Comparison of ENCODE assay signal across 10 mouse cellular contexts in the genomic region with DNA sequence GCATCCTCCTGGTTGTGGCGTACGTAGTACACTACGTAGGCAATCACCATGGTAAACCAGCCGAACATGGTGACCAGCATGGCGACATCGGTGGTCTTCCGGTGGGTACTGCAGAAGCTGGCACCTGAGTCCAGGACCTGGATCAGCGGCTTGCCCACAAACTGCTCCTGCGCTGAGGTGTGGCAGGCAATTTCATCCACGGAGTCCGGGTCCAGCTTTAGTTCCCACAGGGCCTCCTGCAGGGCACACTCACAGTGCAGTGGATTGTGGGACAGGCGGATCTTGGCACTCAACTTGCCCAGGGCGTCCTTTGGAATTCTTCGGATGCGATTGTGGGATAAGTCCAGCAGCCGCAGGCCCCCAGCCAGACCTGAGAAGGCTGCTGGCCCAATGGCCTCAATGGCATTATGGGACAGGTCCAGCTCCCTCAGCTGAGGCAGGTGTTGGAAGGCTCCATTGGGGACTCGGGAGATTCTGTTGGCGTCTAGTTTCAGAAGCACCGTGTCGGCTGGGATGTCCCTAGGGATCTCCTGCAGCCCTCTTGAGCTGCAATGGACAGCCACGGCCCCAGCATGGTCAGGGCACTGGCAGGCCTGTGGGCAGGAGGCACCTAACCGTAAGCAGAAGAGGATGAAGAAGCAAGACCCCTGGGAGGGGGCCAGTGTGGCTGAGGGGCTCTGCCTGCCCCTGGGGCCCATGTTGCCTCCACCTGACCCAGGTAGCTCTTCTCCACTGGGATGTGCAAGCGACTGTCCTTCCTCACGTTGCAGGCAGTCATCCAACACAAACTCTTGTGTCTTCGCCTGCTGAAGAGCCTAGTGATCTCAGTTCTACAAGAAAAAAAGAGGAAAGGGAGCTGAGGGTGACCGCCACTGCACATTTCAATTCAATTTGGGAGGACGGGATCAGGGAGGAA. TPM values are rescaled to one million over a fixed set of nuclear protein-coding genes. Genes with fewer than 3 reads are reported as not detected.
DNase-seq lines count a peak whose midpoint lies in the region; ATAC-seq and TF ChIP-seq lines count a peak whose summit lies in the region.
"Had no signal": no experiment of that assay in that cellular context is flagged by ENCODE, and none has a peak within 500 bp of the region (broad histone marks: within the 10 kb centered on the region; RNA-seq: fewer than 3 reads in every experiment).

No protein-coding gene starts in this region.

- 86% methylated on average over 27 of the region's 27 CpGs for WGBS in intestine, embryonic 14.5 days
- 88% methylated on average over 27 of the region's 27 CpGs for WGBS in intestine, postnatal 0 days
- 85% methylated on average over 27 of the region's 27 CpGs for WGBS in embryonic facial prominence, embryonic 10.5 days
- 86% methylated on average over 27 of the region's 27 CpGs for WGBS in hindbrain, embryonic 11.5 days
- WGBS in midbrain, embryonic 12.5 days, result 85% methylated on average over 27 of the region's 27 CpGs
- 93% methylated on average over 27 of the region's 27 CpGs for WGBS in thymus, adult 2 months

- peak overlapping the region; percentile 74 for H3K4me2 ChIP-seq in intestine, embryonic 14.5 days (ENCODE audit: low read length)
- H3K4me2 ChIP-seq in intestine, postnatal 0 days (replicated peaks; ENCODE audit: low read depth), result no peak overlapping the region
- H3K4me2 ChIP-seq in hindbrain, embryonic 11.5 days (replicated peaks; ENCODE audit: low read depth, low read length), result no peak overlapping the region
- H3K4me2 ChIP-seq in midbrain, embryonic 12.5 days (replicated peaks), result peak overlapping the region; percentile 90

- no peak for TF ChIP-seq CTCF in intestine, postnatal 0 days (IDR thresholded peaks at IDR 0.05; ENCODE audit: low read depth)
- TF ChIP-seq CTCF in thymus, adult 2 months (IDR thresholded peaks at IDR 0.05; ENCODE audit: borderline replicate concordance, control insufficient read depth, extremely low read depth, insufficient read depth, low read length, poor library complexity), result no peak

- ATAC-seq in intestine, embryonic 14.5 days (replicated peaks; ENCODE audit: low FRiP score, low TSS enrichment, low read depth), result no peak
- no peak for ATAC-seq in intestine, postnatal 0 days
- ATAC-seq in hindbrain, embryonic 11.5 days (ENCODE audit: low FRiP score), result no peak
- no peak for ATAC-seq in midbrain, embryonic 12.5 days (ENCODE audit: low FRiP score, low read depth)

- peak overlapping the region; percentile 58 for H3K4me3 ChIP-seq in intestine, embryonic 14.5 days (ENCODE audit: low read depth, low read length)
- H3K4me3 ChIP-seq in intestine, postnatal 0 days (ENCODE audit: low read depth, low read length), result no peak overlapping the region
- H3K4me3 ChIP-seq in embryonic facial prominence, embryonic 10.5 days, result peak overlapping the region; percentile 77
- peak overlapping the region; percentile 54; the same call in 1 of the 2 replicates for H3K4me3 ChIP-seq in hindbrain, embryonic 11.5 days (ENCODE audit: low read depth, low read length)
- H3K4me3 ChIP-seq in midbrain, embryonic 12.5 days, result peak overlapping the region; percentile 62; the same call in 1 of the 2 replicates
- H3K4me3 ChIP-seq in thymus, adult 2 months (ENCODE audit: control insufficient read depth, insufficient read depth, low read length), result no peak overlapping the region

- H3K27ac ChIP-seq in intestine, embryonic 14.5 days (ENCODE audit: low read depth), result no peak overlapping the region
- no peak overlapping the region for H3K27ac ChIP-seq in intestine, postnatal 0 days (ENCODE audit: low read depth, low read length)
- no peak overlapping the region for H3K27ac ChIP-seq in embryonic facial prominence, embryonic 10.5 days (replicated peaks)
- H3K27ac ChIP-seq in hindbrain, embryonic 11.5 days (ENCODE audit: low read depth, low read length), result no peak overlapping the region
- H3K27ac ChIP-seq in midbrain, embryonic 12.5 days (replicated peaks), result no peak overlapping the region
- no peak overlapping the region for H3K27ac ChIP-seq in thymus, adult 2 months (ENCODE audit: control insufficient read depth, insufficient read depth, low read length)

- peaks cover 6% of the 10 kb centered on the region; the same call in 1 of the 2 replicates for H3K4me1 ChIP-seq in intestine, embryonic 14.5 days (replicated peaks; ENCODE audit: control insufficient read depth, insufficient read depth, low read length)
- H3K4me1 ChIP-seq in intestine, postnatal 0 days (replicated peaks; ENCODE audit: control insufficient read depth, insufficient read depth, low read length), result 0 out of 2 replicates have a peak, but pooled peaks cover 6% of the 10 kb centered on the region
- H3K4me1 ChIP-seq in embryonic facial prominence, embryonic 10.5 days, result peaks cover 23% of the 10 kb centered on the region
- H3K4me1 ChIP-seq in hindbrain, embryonic 11.5 days (replicated peaks; ENCODE audit: control insufficient read depth, insufficient read depth, low read length), result 0 out of 2 replicates have a peak, but pooled peaks cover 2% of the 10 kb centered on the region
- peaks cover 19% of the 10 kb centered on the region; the same call in 1 of the 2 replicates for H3K4me1 ChIP-seq in midbrain, embryonic 12.5 days
- peaks cover 13% of the 10 kb centered on the region for H3K4me1 ChIP-seq in thymus, adult 2 months (replicated peaks; ENCODE audit: control insufficient read depth, insufficient read depth, low read length)

- no peak for TF ChIP-seq POLR2A in thymus, adult 2 months (IDR thresholded peaks at IDR 0.05; ENCODE audit: control insufficient read depth, extremely low read depth, insufficient read depth, low read length, poor library complexity)

- H3K36me3 ChIP-seq in intestine, embryonic 14.5 days (ENCODE audit: control insufficient read depth, insufficient read depth, low read length), result no peaks in the 10 kb centered on the region
- H3K36me3 ChIP-seq in intestine, postnatal 0 days (ENCODE audit: control insufficient read depth, insufficient read depth), result no peaks in the 10 kb centered on the region
- no peaks in the 10 kb centered on the region for H3K36me3 ChIP-seq in embryonic facial prominence, embryonic 10.5 days (replicated peaks)
- no peaks in the 10 kb centered on the region for H3K36me3 ChIP-seq in hindbrain, embryonic 11.5 days (ENCODE audit: control insufficient read depth, insufficient read depth, low read length)
- no peaks in the 10 kb centered on the region for H3K36me3 ChIP-seq in midbrain, embryonic 12.5 days
- H3K36me3 ChIP-seq in thymus, adult 2 months (ENCODE audit: control insufficient read depth, insufficient read depth, low read length), result no peaks in the 10 kb centered on the region

- no peak overlapping the region for H3K9ac ChIP-seq in intestine, embryonic 14.5 days (ENCODE audit: low read length)
- no peak overlapping the region for H3K9ac ChIP-seq in intestine, postnatal 0 days (ENCODE audit: low read depth, low read length)
- H3K9ac ChIP-seq in hindbrain, embryonic 11.5 days (ENCODE audit: low read depth, low read length), result no peak overlapping the region
- H3K9ac ChIP-seq in midbrain, embryonic 12.5 days (replicated peaks), result no peak overlapping the region

- H3K27me3 ChIP-seq in intestine, embryonic 14.5 days (replicated peaks; ENCODE audit: control insufficient read depth, insufficient read depth, low read length), result no peaks in the 10 kb centered on the region
- no peaks in the 10 kb centered on the region for H3K27me3 ChIP-seq in intestine, postnatal 0 days (replicated peaks; ENCODE audit: control insufficient read depth, insufficient read depth, low read length)
- peaks cover 25% of the 10 kb centered on the region for H3K27me3 ChIP-seq in embryonic facial prominence, embryonic 10.5 days (replicated peaks; ENCODE audit: low read depth, poor library complexity, severe bottlenecking)
- H3K27me3 ChIP-seq in hindbrain, embryonic 11.5 days (ENCODE audit: control insufficient read depth, insufficient read depth, low read length), result no peaks in the 10 kb centered on the region; the same call in 1 of the 2 replicates
- H3K27me3 ChIP-seq in midbrain, embryonic 12.5 days, result peaks cover 23% of the 10 kb centered on the region
- H3K27me3 ChIP-seq in thymus, adult 2 months (ENCODE audit: control insufficient read depth, insufficient read depth, low read length), result peaks cover 4% of the 10 kb centered on the region

- H3K9me3 ChIP-seq in intestine, embryonic 14.5 days (ENCODE audit: control insufficient read depth, low read length), result no peaks in the 10 kb centered on the region
- no peaks in the 10 kb centered on the region for H3K9me3 ChIP-seq in intestine, postnatal 0 days (ENCODE audit: control insufficient read depth)
- H3K9me3 ChIP-seq in embryonic facial prominence, embryonic 10.5 days, result no peaks in the 10 kb centered on the region
- H3K9me3 ChIP-seq in hindbrain, embryonic 11.5 days (ENCODE audit: control insufficient read depth, low read length), result no peaks in the 10 kb centered on the region
- no peaks in the 10 kb centered on the region for H3K9me3 ChIP-seq in midbrain, embryonic 12.5 days
- H3K9me3 ChIP-seq: megakaryocyte, embryonic 14.5 days had no signal

- no peak for DNase-seq in intestine, embryonic 14.5 days (ENCODE audit: low spot score)
- no peak for DNase-seq in embryonic facial prominence, embryonic 10.5 days (ENCODE audit: low spot score)
- DNase-seq in hindbrain, embryonic 11.5 days (ENCODE audit: low spot score), result no peak
- no peak for DNase-seq in thymus, postnatal 10 days (ENCODE audit: low spot score in 2 of 2)
- DNase-seq in frontal cortex, postnatal 36 days (ENCODE audit: low spot score in 2 of 2), result no peak
- DNase-seq in thymus, adult 2 months, result no peak

RNA-seq across cellular contexts. Expression of a gene that starts 1.2 kb away (rescaled TPM):
- 3.9 and 4.2 TPM in 2 replicates for polyA plus RNA-seq in intestine, embryonic 14.5 days (2014; fragmentation: Nextera tagmentation; extraction: Ambion mirVana)
- polyA plus RNA-seq in intestine, postnatal 0 days (2015; fragmentation: Nextera tagmentation; extraction: Ambion mirVana), result 2.1 TPM in 2 replicates
- polyA plus RNA-seq in embryonic facial prominence, embryonic 10.5 days (2016; fragmentation: Nextera tagmentation; extraction: Ambion mirVana), result 2.2 and 2.3 TPM in 2 replicates
- 3.1 and 3.6 TPM in 2 replicates for polyA plus RNA-seq in hindbrain, embryonic 11.5 days (2014; fragmentation: Nextera tagmentation; extraction: Ambion mirVana)
- 5.3 and 5.6 TPM in 2 replicates for polyA plus RNA-seq in midbrain, embryonic 12.5 days (2016; fragmentation: Nextera tagmentation; extraction: Ambion mirVana)
- polyA plus RNA-seq in thymus, adult 2 months (2012; rRNA removed), result 1.1 and 1.9 TPM in 2 replicates

RNA-seq across cellular contexts. Expression of a gene that starts 39.4 kb away (rescaled TPM):
- polyA plus RNA-seq in intestine, embryonic 14.5 days (2014; fragmentation: Nextera tagmentation; extraction: Ambion mirVana), result not detected in 2 replicates
- polyA plus RNA-seq in intestine, postnatal 0 days (2015; fragmentation: Nextera tagmentation; extraction: Ambion mirVana), result not detected in 2 replicates
- polyA plus RNA-seq in embryonic facial prominence, embryonic 10.5 days (2016; fragmentation: Nextera tagmentation; extraction: Ambion mirVana), result not detected in 2 replicates
- polyA plus RNA-seq in hindbrain, embryonic 11.5 days (2014; fragmentation: Nextera tagmentation; extraction: Ambion mirVana), result not detected in 2 replicates
- not detected in 2 replicates for polyA plus RNA-seq in midbrain, embryonic 12.5 days (2016; fragmentation: Nextera tagmentation; extraction: Ambion mirVana)
- polyA plus RNA-seq in thymus, adult 2 months (2012; rRNA removed), result 0.24 and 0.27 TPM in 2 replicates
- polyA plus RNA-seq: gonadal fat pad, adult 2 months had no signal

RNA-seq across cellular contexts. Expression of a gene that starts 48.5 kb away (rescaled TPM):
- polyA plus RNA-seq in intestine, embryonic 14.5 days (2014; fragmentation: Nextera tagmentation; extraction: Ambion mirVana), result not detected in 2 replicates
- polyA plus RNA-seq in intestine, postnatal 0 days (2015; fragmentation: Nextera tagmentation; extraction: Ambion mirVana), result not detected in 2 replicates
- polyA plus RNA-seq in embryonic facial prominence, embryonic 10.5 days (2016; fragmentation: Nextera tagmentation; extraction: Ambion mirVana), result not detected in 2 replicates
- polyA plus RNA-seq in hindbrain, embryonic 11.5 days (2014; fragmentation: Nextera tagmentation; extraction: Ambion mirVana), result not detected in 2 replicates
- not detected in 2 replicates for polyA plus RNA-seq in midbrain, embryonic 12.5 days (2016; fragmentation: Nextera tagmentation; extraction: Ambion mirVana)
- not detected in 2 replicates for polyA plus RNA-seq in thymus, adult 2 months (2012; rRNA removed)
- polyA plus RNA-seq: gonadal fat pad, adult 2 months had no signal

RNA-seq across cellular contexts. Expression of a gene that starts 54.6 kb away (rescaled TPM):
- polyA plus RNA-seq in intestine, embryonic 14.5 days (2014; fragmentation: Nextera tagmentation; extraction: Ambion mirVana), result not detected in 2 replicates
- not detected in 2 replicates for polyA plus RNA-seq in intestine, postnatal 0 days (2015; fragmentation: Nextera tagmentation; extraction: Ambion mirVana)
- polyA plus RNA-seq in embryonic facial prominence, embryonic 10.5 days (2016; fragmentation: Nextera tagmentation; extraction: Ambion mirVana), result not detected in 2 replicates
- not detected in 2 replicates for polyA plus RNA-seq in hindbrain, embryonic 11.5 days (2014; fragmentation: Nextera tagmentation; extraction: Ambion mirVana)
- not detected in 2 replicates for polyA plus RNA-seq in midbrain, embryonic 12.5 days (2016; fragmentation: Nextera tagmentation; extraction: Ambion mirVana)
- polyA plus RNA-seq in thymus, adult 2 months (2012; rRNA removed), result 0.36 TPM in 1 of 2 replicates, not detected in the other
- polyA plus RNA-seq: gonadal fat pad, adult 2 months had no signal

Comparison
In these comparisons a context has a peak if more than half of its experiments do, and no peak if none do; other contexts are left out.
1. H3K4me2 ChIP-seq: peak in intestine, embryonic 14.5 days (single experiment) and midbrain, embryonic 12.5 days (single experiment); none in intestine, postnatal 0 days (single experiment) and hindbrain, embryonic 11.5 days (single experiment).
2. H3K4me3 ChIP-seq: peak in intestine, embryonic 14.5 days (single experiment), embryonic facial prominence, embryonic 10.5 days (single experiment), hindbrain, embryonic 11.5 days (single experiment) and midbrain, embryonic 12.5 days (single experiment); none in intestine, postnatal 0 days (single experiment) and thymus, adult 2 months (single experiment).